Mouse (Mus musculus): ENCODE data around the gene Lgals2.
"Not testable (repeated sequence)": the region's sequence is repeated elsewhere in the genome, so short reads cannot be mapped to it uniquely, and the experiment has no call there.

GRCm38 (mm10) chr15:78878792-78879516 is 23.6 kb upstream of the Lgals2 start:
- not testable (repeated sequence) for TF ChIP-seq CTCF (IDR thresholded peaks at IDR 0.05; ENCODE audit: insufficient read depth, low read length); POLR2A (IDR thresholded peaks at IDR 0.05; ENCODE audit: borderline replicate concordance, extremely low read depth, low read depth, low read length)

All from lung, adult 2 months (tissue).